ENCODE assay signal across 7 mouse cellular contexts in genomic region chr10:69534716-69535115, GRCm38 (mm10).
DNase-seq lines count a peak whose midpoint lies in the region; ATAC-seq lines count a peak whose summit lies in the region.

No protein-coding gene starts in this region.

- H3K4me3 ChIP-seq in forebrain, embryonic 12.5 days (replicated peaks) = peak overlapping the region; percentile 51
- H3K4me3 ChIP-seq in intestine, embryonic 16.5 days (ENCODE audit: low read length) = peak overlapping the region; percentile 57
- H3K4me3 ChIP-seq in neural tube, embryonic 15.5 days (replicated peaks) = peak overlapping the region; percentile 59

- H3K4me1 ChIP-seq in forebrain, embryonic 12.5 days = peaks cover 36% of the 10 kb centered on the region
- H3K4me1 ChIP-seq in intestine, embryonic 16.5 days (ENCODE audit: control insufficient read depth, insufficient read depth, low read length) = peaks cover 12% of the 10 kb centered on the region
- H3K4me1 ChIP-seq in neural tube, embryonic 15.5 days = peaks cover 31% of the 10 kb centered on the region

- no peaks in the 10 kb centered on the region for H3K9me3 ChIP-seq in forebrain, embryonic 12.5 days
- no peaks in the 10 kb centered on the region for H3K9me3 ChIP-seq in intestine, embryonic 16.5 days (ENCODE audit: control insufficient read depth, low read length)
- H3K9me3 ChIP-seq in neural tube, embryonic 15.5 days (replicated peaks) = no peaks in the 10 kb centered on the region

- H3K9ac ChIP-seq in forebrain, embryonic 12.5 days = peak overlapping the region; percentile 54
- peak overlapping the region; percentile 36; the same call in 1 of the 2 replicates for H3K9ac ChIP-seq in intestine, embryonic 16.5 days (ENCODE audit: low read depth, low read length)
- peak overlapping the region; percentile 76 for H3K9ac ChIP-seq in neural tube, embryonic 15.5 days (replicated peaks)

- no peak for ATAC-seq in forebrain, embryonic 12.5 days (ENCODE audit: low FRiP score)
- ATAC-seq in intestine, embryonic 16.5 days = no peak
- ATAC-seq in neural tube, embryonic 15.5 days (ENCODE audit: low FRiP score) = no peak
- no peak for ATAC-seq in granulocyte monocyte progenitor cell, adult 5-6 weeks (replicated peaks; ENCODE audit: poor library complexity, severe bottlenecking)

- peak overlapping the region; percentile 75 for H3K27ac ChIP-seq in forebrain, embryonic 12.5 days
- no peak overlapping the region for H3K27ac ChIP-seq in intestine, embryonic 16.5 days (ENCODE audit: low read length)
- H3K27ac ChIP-seq in neural tube, embryonic 15.5 days (replicated peaks) = peak overlapping the region; percentile 88

- intact Hi-C loops in left cerebral cortex, postnatal 14 days (cut with DNase I) = loop anchor here (5.0 kb wide), 3 partner anchors 38 to 118 kb away; no protein-coding TSS in a partner anchor

- H3K36me3 ChIP-seq in forebrain, embryonic 12.5 days (replicated peaks) = no peaks in the 10 kb centered on the region
- H3K36me3 ChIP-seq in intestine, embryonic 16.5 days (ENCODE audit: control insufficient read depth, insufficient read depth, low read length) = no peaks in the 10 kb centered on the region
- no peaks in the 10 kb centered on the region for H3K36me3 ChIP-seq in neural tube, embryonic 15.5 days

- peak; percentile 25 to 45 for DNase-seq in left cerebral cortex, postnatal 14 days (ENCODE audit: low spot score in 2 of 2)
- no peak for DNase-seq in left cerebral cortex, adult 9 months (ENCODE audit: low spot score in 2 of 2)
- DNase-seq in urinary bladder, adult 18-20 months (ENCODE audit: low spot score in 2 of 2) = no peak

- 40% methylated on average over 9 of the region's 9 CpGs for WGBS in forebrain, embryonic 12.5 days
- WGBS in intestine, embryonic 16.5 days = 57% methylated on average over 9 of the region's 9 CpGs
- WGBS in neural tube, embryonic 15.5 days = 23% methylated on average over 9 of the region's 9 CpGs

- peak overlapping the region; percentile 58 for H3K4me2 ChIP-seq in forebrain, embryonic 12.5 days
- H3K4me2 ChIP-seq in intestine, embryonic 16.5 days (ENCODE audit: low read depth, low read length) = peak overlapping the region; percentile 73
- peak overlapping the region; percentile 60 for H3K4me2 ChIP-seq in neural tube, embryonic 15.5 days

- H3K27me3 ChIP-seq in forebrain, embryonic 12.5 days = no peaks in the 10 kb centered on the region
- H3K27me3 ChIP-seq in intestine, embryonic 16.5 days (replicated peaks; ENCODE audit: control insufficient read depth, insufficient read depth, low read length) = no peaks in the 10 kb centered on the region
- H3K27me3 ChIP-seq in neural tube, embryonic 15.5 days (replicated peaks) = no peaks in the 10 kb centered on the region

Comparison
In these comparisons a context has a peak if more than half of its experiments do, and no peak if none do; other contexts are left out.
1. DNase-seq: peak in left cerebral cortex, postnatal 14 days (2 of 2); none in left cerebral cortex, adult 9 months (0 of 2) and urinary bladder, adult 18-20 months (0 of 2).
2. Peak in every context shown above with its lines, with median percentiles within 50 percentile points of each other: H3K4me2 ChIP-seq, H3K4me3 ChIP-seq and H3K9ac ChIP-seq.